Mouse (Mus musculus): ENCODE data around the gene Mark3. TPM values are rescaled to one million over a fixed set of nuclear protein-coding genes. Genes with fewer than 3 reads are reported as not detected.

Gene Mark3
- total RNA-seq, 2 experiments from 2014 or later: 52.7 to 55.0 TPM

DNA sequence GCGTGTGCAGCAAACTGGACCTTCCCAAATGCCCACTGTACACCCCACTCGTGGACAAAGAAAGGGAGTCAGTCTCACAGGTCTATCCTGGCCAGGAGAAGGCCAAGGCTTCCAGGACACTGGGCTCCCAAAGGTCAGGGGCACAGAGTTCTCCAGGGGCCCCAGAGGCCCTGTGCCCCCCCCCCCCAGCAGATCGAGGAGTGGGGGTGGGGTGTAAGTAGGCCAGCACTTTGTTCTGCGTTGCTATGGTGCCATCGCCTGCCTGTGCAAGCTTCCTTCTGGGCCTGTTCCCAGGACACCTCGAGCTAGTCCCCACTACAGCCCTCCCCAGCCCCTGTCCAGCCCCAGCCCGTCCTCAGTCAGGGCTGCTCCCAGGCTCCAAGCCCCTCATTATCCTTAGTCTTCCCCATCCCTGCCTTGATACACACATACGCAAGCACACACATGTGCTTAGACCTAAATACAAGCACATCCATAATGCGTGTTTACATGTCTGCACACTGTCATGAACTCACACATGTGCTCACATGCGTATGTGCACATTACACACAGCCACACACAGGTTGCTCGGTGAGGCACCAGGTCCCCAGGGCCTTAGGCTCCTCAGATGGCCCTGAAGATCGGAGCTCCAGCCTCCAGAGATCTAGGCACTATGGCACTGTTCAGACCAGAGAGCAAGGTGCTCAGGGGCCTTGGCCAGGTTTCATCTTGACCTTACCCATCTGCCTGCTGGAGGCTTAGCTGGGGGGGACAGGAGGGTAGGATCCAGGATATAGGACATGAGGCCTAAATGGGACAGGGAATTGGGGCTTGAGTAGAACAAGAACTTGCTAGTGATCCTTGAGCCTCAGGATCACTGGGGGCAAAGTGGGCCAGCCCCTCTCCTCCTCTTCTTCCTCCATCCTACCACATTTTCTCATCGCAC lies 120.8 kb downstream of the Mark3 start:
- DNase-seq (ENCODE audit: low spot score): no peak

- DNase-seq (ENCODE audit: low spot score): peak; percentile 77
Measured at GRCm38 (mm10) chr12:111696239-111696638, 121.9 kb downstream of the Mark3 start.

- DNase-seq (ENCODE audit: low spot score): no peak
Measured at GRCm38 (mm10) chr12:111697708-111698107, 123.4 kb downstream of the Mark3 start.

DNA sequence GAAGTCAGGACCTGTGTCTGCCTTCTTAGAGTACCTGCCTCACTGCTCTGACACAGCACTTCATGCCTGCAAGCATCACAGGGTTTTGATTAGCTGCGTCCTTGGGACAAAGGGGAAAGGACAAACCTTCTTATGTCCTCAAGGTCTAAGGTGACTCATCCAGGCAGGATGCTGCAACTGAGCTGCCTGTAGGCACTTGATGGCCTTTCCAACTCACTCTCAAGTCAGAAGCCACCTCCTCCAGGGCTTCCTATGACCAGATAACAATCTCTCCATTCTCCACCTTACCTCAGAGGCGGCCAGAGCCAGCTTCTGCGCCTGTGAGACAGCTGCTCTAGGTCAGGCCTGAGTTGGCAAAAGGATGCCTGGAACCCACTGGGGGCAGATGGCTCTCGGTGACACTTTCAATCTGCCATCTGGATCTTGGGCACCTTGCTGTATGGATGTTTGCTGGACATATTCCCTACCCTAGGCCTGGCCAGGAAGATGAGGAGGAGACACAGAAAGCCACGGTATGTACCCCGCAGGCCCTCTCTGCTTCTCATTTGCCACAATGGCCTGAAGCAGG lies 124.1 kb downstream of the Mark3 start:
- no peak for DNase-seq (ENCODE audit: low spot score)

- DNase-seq (ENCODE audit: low spot score): no peak
Measured at GRCm38 (mm10) chr12:111699542-111699941, 125.2 kb downstream of the Mark3 start.

DNA sequence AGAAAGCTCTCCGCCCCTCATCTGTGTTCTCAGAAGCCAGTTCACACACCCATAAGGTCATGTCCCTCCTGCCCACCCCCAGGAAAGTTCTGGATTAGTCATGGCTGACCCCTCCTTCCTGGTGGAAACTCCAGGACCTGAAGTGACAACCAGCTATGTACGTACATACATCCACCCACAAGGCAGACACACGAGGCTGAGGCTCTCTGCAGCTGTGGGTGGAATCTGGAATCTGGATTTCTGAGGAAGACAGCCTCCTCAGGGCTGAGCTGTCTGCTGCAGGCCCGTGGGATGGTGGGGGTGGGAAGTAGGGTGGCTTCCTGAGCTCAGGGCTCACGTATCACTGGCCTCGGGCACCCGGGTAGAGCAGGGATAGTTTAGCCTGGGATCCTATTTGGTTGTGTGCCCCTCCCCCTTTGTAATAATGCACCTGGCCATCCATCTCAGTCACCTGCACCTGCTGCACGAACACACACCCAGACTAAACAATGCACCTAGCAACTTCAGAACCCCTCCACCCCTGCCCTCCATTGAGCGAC lies 126.7 kb downstream of the Mark3 start:
- no peak for DNase-seq (ENCODE audit: low spot score)

GRCm38 (mm10) chr12:111703301-111703700 lies 129.0 kb downstream of the Mark3 start:
- DNase-seq (ENCODE audit: low spot score): no peak

- peak; percentile 76 for DNase-seq (ENCODE audit: low spot score)
Measured at GRCm38 (mm10) chr12:111704609-111705008, 130.3 kb downstream of the Mark3 start.

GRCm38 (mm10) chr12:111705186-111705973 lies 131.1 kb downstream of the Mark3 start:
- peak; percentile 86 for DNase-seq (ENCODE audit: low spot score)

Other genes with a start within 250 kb of the Mark3 start
- gene Cdc42bpb, start 196.8 kb upstream of the Mark3 start, total RNA-seq (2021): 10 to 100 TPM; 17.3 to 21.2 TPM
- gene Lbhd2, start 167.7 kb upstream of the Mark3 start, total RNA-seq (2021): not detected
- gene Exoc3l4, start 157.5 kb upstream of the Mark3 start, total RNA-seq (2021): 1 to 10 TPM; 2.0 to 3.4 TPM
- gene Tnfaip2, start 132.1 kb upstream of the Mark3 start, total RNA-seq (2021): 10 to 100 TPM; 38.8 to 52.9 TPM
- gene Gm266, start 88.7 kb upstream of the Mark3 start, total RNA-seq (2021): under 1 TPM in 1 of 2 experiments, not detected in 1; 0.18 TPM
- 100 to 1,000 TPM; 160 to 165 TPM for gene Eif5, start 36.5 kb upstream of the Mark3 start, total RNA-seq (2021)
- 10 to 100 TPM in 1 of 2 experiments, 1 to 10 TPM in 1; 5.9 to 12.2 TPM for gene Ckb, start 97.8 kb downstream of the Mark3 start, total RNA-seq (2021)
- gene Trmt61a, start 103.6 kb downstream of the Mark3 start, total RNA-seq (2021): 1 to 10 TPM; 2.4 to 3.9 TPM
- gene Bag5, start 138.7 kb downstream of the Mark3 start, total RNA-seq (2021): 10 to 100 TPM; 16.0 to 16.9 TPM
- gene Apopt1, start 138.7 kb downstream of the Mark3 start, total RNA-seq (2021): 10 to 100 TPM; 40.5 to 43.5 TPM
- gene Klc1, start 184.3 kb downstream of the Mark3 start, total RNA-seq (2021): 10 to 100 TPM; 59.1 to 60.1 TPM
- gene Xrcc3, start 239.3 kb downstream of the Mark3 start, total RNA-seq (2021): under 1 TPM; 0.31 to 0.32 TPM
- 10 to 100 TPM; 13.6 to 15.8 TPM for gene Zfyve21, start 239.6 kb downstream of the Mark3 start, total RNA-seq (2021)